Mouse (Mus musculus): ENCODE results near the gene Cwc22. TPM values are rescaled to one million over a fixed set of nuclear protein-coding genes. Genes with fewer than 3 reads are reported as not detected.

The Cwc22 gene
- total RNA-seq (2021) (10 to 100 TPM; 27.6 to 35.3 TPM), polyA plus RNA-seq (2012; rRNA removed) (0.77 and 0.84 TPM in 2 replicates)
- long read RNA-seq, partial matches to known transcripts = 0 of 8 reads
- long read RNA-seq, other reads (novel, unspliced or antisense) = 5 of 8 reads

GRCm38 (mm10) chr2:77945596-77946485 is at the start of gene Cwc22:
Gene Cwc22 (minus strand): TSS chr2:77946375.
- DNase-seq = peak; percentile 85

GRCm38 (mm10) chr2:77993727-77994401 is 47.7 kb upstream of the Cwc22 start:
- no peak for DNase-seq

GRCm38 (mm10) chr2:77992951-77993604 is 46.9 kb upstream of the Cwc22 start:
- DNase-seq = no peak

GRCm38 (mm10) chr2:77990820-77991219 is 44.6 kb upstream of the Cwc22 start:
- no peak for DNase-seq

- DNase-seq = no peak
These were observed 43.9 kb upstream of the Cwc22 start for GRCm38 (mm10) chr2:77990121-77990520.

- no peak for DNase-seq
These were observed 43.2 kb upstream of the Cwc22 start for GRCm38 (mm10) chr2:77989390-77989789.

GRCm38 (mm10) chr2:77985991-77986730 is 40.0 kb upstream of the Cwc22 start:
- DNase-seq = no peak

GRCm38 (mm10) chr2:77984209-77984608 is 38.0 kb upstream of the Cwc22 start:
- DNase-seq = no peak

- DNase-seq = no peak
These were observed 35.7 kb upstream of the Cwc22 start for GRCm38 (mm10) chr2:77981826-77982225.

- DNase-seq = no peak
These were observed 34.5 kb upstream of the Cwc22 start for GRCm38 (mm10) chr2:77980696-77981095.

- DNase-seq = no peak
These were observed 33.3 kb upstream of the Cwc22 start for GRCm38 (mm10) chr2:77979519-77979918.

GRCm38 (mm10) chr2:77979081-77979480 is 32.9 kb upstream of the Cwc22 start:
- DNase-seq = no peak

GRCm38 (mm10) chr2:77978256-77978655 is 32.1 kb upstream of the Cwc22 start:
- no peak for DNase-seq

- DNase-seq = no peak
These were observed 30.2 kb upstream of the Cwc22 start for GRCm38 (mm10) chr2:77976321-77976920.

GRCm38 (mm10) chr2:77975606-77976005 is 29.4 kb upstream of the Cwc22 start:
- DNase-seq = peak; percentile 65

- peak; percentile 3 for DNase-seq
These were observed 28.8 kb upstream of the Cwc22 start for GRCm38 (mm10) chr2:77974986-77975385.

GRCm38 (mm10) chr2:77974366-77974765 is 28.2 kb upstream of the Cwc22 start:
- DNase-seq = no peak

- no peak for DNase-seq
These were observed 27.1 kb upstream of the Cwc22 start for GRCm38 (mm10) chr2:77973296-77973695.

- DNase-seq = no peak
These were observed 26.4 kb upstream of the Cwc22 start for GRCm38 (mm10) chr2:77972541-77972940.

GRCm38 (mm10) chr2:77971871-77972270 is 25.7 kb upstream of the Cwc22 start:
- no peak for DNase-seq

GRCm38 (mm10) chr2:77971361-77971760 is 25.2 kb upstream of the Cwc22 start:
- no peak for DNase-seq

Data from adrenal gland, adult 2 months (tissue).